Mouse (Mus musculus) CH12.LX (cell line): ENCODE data around the gene Ino80d. TPM values are rescaled to one million over a fixed set of nuclear protein-coding genes. Genes with fewer than 3 reads are reported as not detected.

Source experiments
- DNase-seq: peaks from one replicate; pipeline ENCODE4 v3.0.0-alpha.2; 2013; ENCODE audit errors: extremely low read depth
- H3K27ac ChIP-seq: 2 replicates; pipeline ENCODE4 v1.5.1; 2012; ENCODE audit warnings: low read depth, mild to moderate bottlenecking, control low read depth, moderate library complexity; ENCODE audit not compliant: insufficient read depth
- H3K27me3 ChIP-seq: replicated peaks from 2 replicates; pipeline ENCODE3; 2012; ENCODE audit warnings: inconsistent platforms
- H3K36me3 ChIP-seq, 2 experiments: replicated peaks in 1 of 2; 2 replicates each; pipeline versions ENCODE3 to v1.6.1; 2012; ENCODE audit warnings: inconsistent platforms in 1 of 2, low read length in 1 of 2, mild to moderate bottlenecking in 1 of 2, mixed read lengths in 1 of 2, moderate library complexity in 1 of 2; ENCODE audit not compliant: control insufficient read depth in 1 of 2, insufficient read depth in 1 of 2
- H3K4me1 ChIP-seq, 2 experiments: 2 replicates each; pipeline ENCODE4 v1.6.1; 2012; ENCODE audit warnings: inconsistent platforms in 1 of 2, moderate library complexity in 1 of 2; ENCODE audit not compliant: insufficient read depth in 2 of 2, control insufficient read depth in 1 of 2
- H3K4me2 ChIP-seq: 2 replicates; pipeline ENCODE4 v1.6.1; 2012; ENCODE audit warnings: low read depth, mild to moderate bottlenecking, control low read depth; ENCODE audit not compliant: poor library complexity, insufficient read depth, severe bottlenecking
- H3K4me3 ChIP-seq, 3 experiments: fragments of 150-350 bp in 1 of 3; sonication (generic) in 1 of 3; replicated peaks in 1 of 3; 2 replicates each; pipeline versions ENCODE3 to v1.5.1; 2011 to 2012; ENCODE audit warnings: low read depth in 2 of 3, low read length in 2 of 3, mild to moderate bottlenecking in 2 of 3, moderate library complexity in 2 of 3, control low read depth in 1 of 3, improper control_type of control experiment in 1 of 3, inconsistent platforms in 1 of 3, mixed read lengths in 1 of 3; ENCODE audit not compliant: poor library complexity in 1 of 3
- H3K79me2 ChIP-seq: replicated peaks from 2 replicates; pipeline ENCODE4 v1.6.1; 2012; ENCODE audit warnings: mild to moderate bottlenecking, moderate library complexity; ENCODE audit not compliant: control insufficient read depth, poor library complexity, insufficient read depth, severe bottlenecking; ENCODE audit errors: extremely low read depth
- H3K9ac ChIP-seq: 2 replicates; pipeline ENCODE4 v1.6.1; 2012; ENCODE audit warnings: low read depth, mild to moderate bottlenecking, control low read depth, moderate library complexity; ENCODE audit not compliant: insufficient read depth
- H3K9me3 ChIP-seq: replicated peaks from 2 replicates; pipeline ENCODE3; 2012; ENCODE audit warnings: low read length, inconsistent platforms, mixed read lengths
- GABPA ChIP-seq: IDR thresholded peaks from 2 replicates; pipeline ENCODE4 v1.6.1; 2012; ENCODE audit warnings: low read depth, low read length, improper control_type of control experiment, inconsistent platforms; ENCODE audit not compliant: insufficient replicate concordance
- HCFC1 ChIP-seq: IDR thresholded peaks from 2 replicates; pipeline ENCODE4 v1.6.1; 2012; ENCODE audit warnings: low read depth, mild to moderate bottlenecking, inconsistent platforms, low read length, improper control_type of control experiment
- JUN ChIP-seq: IDR thresholded peaks from 2 replicates; pipeline ENCODE4 v1.6.1; 2011; ENCODE audit warnings: low read depth, mild to moderate bottlenecking, low read length, improper control_type of control experiment, moderate library complexity; ENCODE audit not compliant: insufficient read depth
- JUND ChIP-seq: conservative IDR thresholded peaks from 2 replicates; pipeline ENCODE4 v1.6.1; 2011; ENCODE audit warnings: low read depth, low read length, improper control_type of control experiment
- KAT2A ChIP-seq: IDR thresholded peaks from 2 replicates; pipeline ENCODE4 v1.6.1; 2012; ENCODE audit warnings: low read length, improper control_type of control experiment, inconsistent platforms; ENCODE audit not compliant: insufficient replicate concordance
- MXI1 ChIP-seq: IDR thresholded peaks from 2 replicates; pipeline ENCODE4 v1.6.1; 2011; ENCODE audit warnings: mild to moderate bottlenecking, low read depth, low read length, improper control_type of control experiment
- POLR2AphosphoS2 ChIP-seq: IDR thresholded peaks from 2 replicates; pipeline ENCODE4 v1.6.1; 2011; ENCODE audit warnings: low read depth, low read length, improper control_type of control experiment
- RAD21 ChIP-seq: IDR thresholded peaks from 2 replicates; pipeline ENCODE4 v1.6.1; 2011; ENCODE audit warnings: low read depth, mild to moderate bottlenecking, low read length, improper control_type of control experiment, moderate library complexity
- SIN3A ChIP-seq: IDR thresholded peaks from 2 replicates; pipeline ENCODE4 v1.6.1; 2012; ENCODE audit warnings: low read length, improper control_type of control experiment, inconsistent platforms
- TBP ChIP-seq: conservative IDR thresholded peaks from 2 replicates; pipeline ENCODE4 v1.6.1; 2011; ENCODE audit warnings: low read depth, low read length, improper control_type of control experiment
- UBTF ChIP-seq: IDR thresholded peaks from 2 replicates; pipeline ENCODE4 v1.6.1; 2012; ENCODE audit warnings: low read depth, mild to moderate bottlenecking, inconsistent platforms, low read length, improper control_type of control experiment, moderate library complexity
- dilution Hi-C: fragments of 300-500 bp; cut with MboI; formaldehyde crosslinking; loops from 2 replicates; pipeline ENCODE4 v1.14.3; 2020; ENCODE audit warnings: low sequenced_read_pairs; ENCODE audit not compliant: extremely low pct_unique_long_range_greater_than_20kb, extremely low pct_ligation_motif_present
- in situ Hi-C: fragments of 300-500 bp; cut with MboI; formaldehyde crosslinking; loops from 3 replicates; pipeline ENCODE4 v1.14.3; 2019; ENCODE audit warnings: low sequenced_read_pairs, low pct_ligation_motif_present, low pct_unique_long_range_greater_than_20kb, mixed read lengths
- polyA plus RNA-seq: library from polyadenylated mRNA; unstranded; fragments of >175 nt; gene quantifications from 2 replicates; pipeline ENCODE4 v1.2.1, GENCODE M21; 2012; ENCODE audit warnings: low read depth; ENCODE audit not compliant: insufficient read length
- total RNA-seq, 2 experiments: library from RNA; depleted of rRNA; stranded (reverse); fragments of 300-350 nt in 1 of 2; fragments of >200 nt in 1 of 2; gene quantifications; 2 replicates each; pipeline ENCODE4 v1.2.3; 2012 to 2014

Ino80d gene
- total and polyA plus RNA-seq, 3 experiments = 4.5 to 5.8 (median 4.6) TPM

DNA sequence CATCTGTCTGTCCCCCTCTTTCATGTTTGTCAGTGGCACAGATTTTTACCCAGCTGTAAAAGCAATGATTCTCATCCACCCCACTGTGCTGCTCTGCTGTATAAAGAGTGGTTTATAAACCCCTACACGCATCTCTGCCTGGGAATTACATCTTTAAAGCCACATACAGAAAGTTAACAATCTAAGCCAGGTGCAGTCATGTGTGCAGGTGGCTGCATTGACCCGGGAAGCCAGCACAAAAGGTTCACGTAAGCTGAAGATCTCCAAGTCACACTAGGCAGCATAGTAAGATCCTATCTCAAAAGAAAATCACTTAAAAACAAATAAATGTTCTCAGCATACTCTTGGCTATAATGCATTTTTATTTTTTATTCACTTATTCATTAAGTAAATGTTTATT, 14.8 kb upstream of the Ino80d start:
- Histone ChIP-seq H3K4me3 (no peak overlapping the region), H3K27ac (no peak overlapping the region), H3K9me3 (no peaks in the 10 kb centered on the region), H3K79me2 (no peaks in the 10 kb centered on the region), H3K4me1 (peaks cover 2 to 17% of the 10 kb centered on the region in 2 experiments; a peak in 3 of 4 replicates), H3K36me3 (peaks cover 11 to 33% of the 10 kb centered on the region in 2 experiments), H3K4me2 (no peak overlapping the region), H3K27me3 (no peaks in the 10 kb centered on the region), H3K9ac (no peak overlapping the region)
- in situ Hi-C loops = no loop called here
- dilution Hi-C loops = no loop called here
- TF ChIP-seq SIN3A (no peak), MXI1 (no peak), POLR2AphosphoS2 (0 out of 2 replicates have a peak, but pooled peaks have one; percentile 35)
- no peak for DNase-seq

DNA sequence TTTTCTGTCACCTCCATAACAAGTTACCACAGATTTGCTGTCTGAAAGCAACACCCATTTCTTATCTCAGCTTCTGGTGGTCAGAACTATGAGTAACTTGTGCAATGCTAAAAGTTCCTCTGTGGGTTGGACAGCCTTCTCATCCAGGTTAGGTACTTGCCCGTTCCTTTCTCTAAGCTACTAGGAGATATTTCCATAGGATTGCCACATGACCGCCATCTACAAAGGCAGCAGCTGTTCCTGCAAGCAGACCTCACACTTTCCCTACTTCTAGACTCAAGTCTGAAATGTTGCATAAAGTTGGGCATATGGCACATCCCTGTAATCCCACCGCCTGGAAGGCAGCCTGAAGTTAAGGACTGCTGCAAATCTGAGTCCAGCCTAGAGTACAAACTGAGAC, 11.7 kb upstream of the Ino80d start:
- in situ Hi-C loops = no loop called here
- peaks cover 33 to 57% of the 10 kb centered on the region in 2 experiments for H3K36me3 ChIP-seq

DNA sequence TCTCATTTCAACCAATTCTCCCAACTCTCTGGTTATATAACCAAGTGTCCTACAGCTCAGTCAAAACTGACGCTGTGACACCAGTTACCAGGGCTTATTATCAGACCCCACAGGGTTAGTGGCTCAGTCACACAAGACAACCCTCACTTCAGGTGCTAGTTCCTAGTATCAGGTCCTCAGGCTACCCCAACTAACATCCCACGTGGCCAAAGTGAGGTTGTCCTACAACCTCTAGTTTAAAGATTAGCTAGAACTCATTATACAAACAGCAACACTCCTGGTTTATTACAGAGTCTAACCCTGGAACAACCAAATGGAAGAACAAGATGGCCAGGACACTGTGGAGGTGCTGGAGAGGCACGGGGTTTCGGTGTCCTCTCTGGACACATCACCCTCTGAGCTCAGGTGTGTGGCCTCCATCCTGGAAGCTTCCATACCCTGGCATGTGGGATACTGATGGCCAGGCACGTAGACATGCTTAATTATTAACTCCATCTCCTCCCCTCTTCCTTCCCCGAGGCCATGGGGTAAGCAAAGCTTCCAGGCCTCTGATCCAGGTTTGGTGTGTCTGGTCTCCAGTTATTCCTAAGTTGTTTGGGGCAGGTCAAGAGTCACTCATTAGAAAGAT, 9.5 kb upstream of the Ino80d start:
- dilution Hi-C loops = no loop called here
- Histone ChIP-seq H3K27ac (no peak overlapping the region), H3K36me3 (peaks cover 48 to 77% of the 10 kb centered on the region in 2 experiments)

More for the DNA sequence above, 11.7 kb upstream of the Ino80d start:
- H3K27me3 ChIP-seq = no peaks in the 10 kb centered on the region
- DNase-seq = no peak
- H3K27ac ChIP-seq = no peak overlapping the region
- no peaks in the 10 kb centered on the region for H3K9me3 ChIP-seq
- TF ChIP-seq JUND (no peak), JUN (no peak), GABPA (no peak), UBTF (no peak), HCFC1 (no peak), TBP (no peak)
- TF ChIP-seq, all 38 proteins: peak for 0
- dilution Hi-C loops = no loop called here
- Histone ChIP-seq H3K4me3 (no peak overlapping the region), H3K4me1 (peaks cover 2 to 17% of the 10 kb centered on the region in 2 experiments; a peak in 3 of 4 replicates), H3K79me2 (no peaks in the 10 kb centered on the region), H3K4me2 (no peak overlapping the region), H3K9ac (no peak overlapping the region)

More for the DNA sequence above, 9.5 kb upstream of the Ino80d start:
- Histone ChIP-seq H3K4me2 (no peak overlapping the region), H3K4me1 (peaks cover 0 to 3% of the 10 kb centered on the region in 2 experiments; a peak in 1 of 4 replicates), H3K27me3 (no peaks in the 10 kb centered on the region), H3K9me3 (peaks cover 5% of the 10 kb centered on the region), H3K4me3 (no peak overlapping the region), H3K9ac (no peak overlapping the region), H3K79me2 (no peaks in the 10 kb centered on the region)
- TF ChIP-seq RAD21 = no peak
- TF ChIP-seq HCFC1 = no peak
- TF ChIP-seq UBTF = no peak
- TF ChIP-seq KAT2A = no peak
- DNase-seq = no peak
- in situ Hi-C loops = no loop called here
